Mouse (Mus musculus) heart, embryonic 13.5 days (tissue): Measurements from ENCODE around the gene D16Ertd472e. TPM values are rescaled to one million over a fixed set of nuclear protein-coding genes. Genes with fewer than 3 reads are reported as not detected.
A peak's percentile ranks its signal among the peaks of the same experiment; 100 is the strongest.

Experiments used
- ATAC-seq: fragments of 200-750 bp; cut with Nextera tagmentation; 2 replicates; pipeline ENCODE4 v1.8.0; 2017; ENCODE audit warnings: moderate TSS enrichment; ENCODE audit not compliant: insufficient number of reproducible peaks, low FRiP score, low TSS enrichment; ENCODE audit errors: extremely low read depth
- H3K27ac ChIP-seq: fragments of 300-500 bp; sonication (generic); replicated peaks from 2 replicates; pipeline ENCODE4 v1.5.1; 2015; ENCODE audit warnings: moderate library complexity, mild to moderate bottlenecking, inconsistent platforms
- H3K27me3 ChIP-seq: fragments of 300-500 bp; sonication (generic); replicated peaks from 2 replicates; pipeline ENCODE4 v1.6.1; 2015; ENCODE audit warnings: mild to moderate bottlenecking, inconsistent platforms
- H3K36me3 ChIP-seq: fragments of 300-500 bp; sonication (generic); 2 replicates; pipeline ENCODE4 v1.6.1; 2015; ENCODE audit warnings: mild to moderate bottlenecking, inconsistent platforms
- H3K4me1 ChIP-seq: fragments of 300-500 bp; sonication (generic); 2 replicates; pipeline ENCODE4 v1.6.1; 2015; ENCODE audit warnings: inconsistent platforms
- H3K4me2 ChIP-seq: fragments of 300-500 bp; sonication (generic); 2 replicates; pipeline ENCODE4 v1.6.1; 2015; ENCODE audit warnings: inconsistent platforms, mild to moderate bottlenecking, moderate library complexity
- H3K4me3 ChIP-seq: fragments of 300-500 bp; sonication (generic); 2 replicates; pipeline ENCODE4 v1.5.1; 2015; ENCODE audit warnings: moderate library complexity, mild to moderate bottlenecking, inconsistent platforms
- H3K9ac ChIP-seq: fragments of 300-500 bp; sonication (generic); 2 replicates; pipeline ENCODE4 v1.6.1; 2015; ENCODE audit warnings: inconsistent platforms, mild to moderate bottlenecking, moderate library complexity
- H3K9me3 ChIP-seq: fragments of 300-500 bp; sonication (generic); 2 replicates; pipeline ENCODE4 v1.6.1; 2016; ENCODE audit warnings: inconsistent platforms
- WGBS: fragments of 180-500 bp; shearing (Covaris S2); methylation state at CpG from one replicate; pipeline ENCODE4 v1.1.7; 2015; ENCODE audit warnings: mixed read lengths; 5-methylcytosine and 5-hydroxymethylcytosine counted together
- polyA plus RNA-seq: library from polyadenylated mRNA; unstranded; fragments of >200 nt; fragmentation: Nextera tagmentation; extraction: Ambion mirVana; gene quantifications from 2 replicates; pipeline ENCODE4 v1.2.1, GENCODE M21; 2015

D16Ertd472e gene
- 7.3 and 7.5 TPM in 2 replicates for polyA plus RNA-seq

DNA sequence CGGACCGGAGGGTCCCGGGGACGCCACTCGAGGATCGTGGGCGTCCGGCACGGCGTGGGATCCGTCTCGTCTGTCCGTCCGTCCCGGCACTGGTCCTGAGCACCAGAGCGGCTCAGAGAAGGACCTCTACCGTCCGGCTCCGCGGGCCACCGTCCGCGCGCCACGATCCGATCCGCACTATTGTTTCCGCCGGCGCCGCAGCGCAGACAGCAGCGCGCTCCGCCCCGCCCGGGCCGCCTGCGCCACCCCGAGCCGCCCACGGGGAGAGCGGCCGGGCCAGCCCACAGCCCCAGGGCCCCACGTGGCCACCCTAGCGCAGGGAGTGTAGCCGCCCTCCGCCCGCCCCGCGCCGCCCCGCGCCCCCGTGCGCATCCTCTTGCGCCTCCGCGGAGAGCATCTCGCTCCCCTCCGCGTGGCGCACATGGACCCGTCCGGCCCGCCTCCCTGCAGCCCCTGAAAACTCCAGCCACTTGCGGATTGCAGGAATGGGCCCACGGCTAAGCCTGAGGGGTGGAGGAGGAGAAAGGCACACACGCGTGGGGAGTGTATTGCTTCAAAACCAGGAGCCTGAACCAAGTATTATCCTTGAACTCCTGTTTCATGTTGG, at the start of gene D16Ertd472e:
D16Ertd472e (minus strand) TSS at position 231 of the 607 bp plus-strand sequence.
- Histone ChIP-seq H3K27me3 (no peaks in the 10 kb centered on the region), H3K27ac (peak within 1 kb of the TSS; percentile 83), H3K4me2 (peak within 1 kb of the TSS; percentile 80), H3K36me3 (no peaks in the 10 kb centered on the region; the same call in 1 of the 2 replicates), H3K4me3 (peak within 1 kb of the TSS; percentile 68), H3K9ac (peak within 1 kb of the TSS; percentile 86), H3K4me1 (peaks cover 14% of the 10 kb centered on the region), H3K9me3 (no peaks in the 10 kb centered on the region)
- ATAC-seq = peak; percentile 93
- under 1% methylated on average over 69 of the region's 70 CpGs for WGBS

DNA sequence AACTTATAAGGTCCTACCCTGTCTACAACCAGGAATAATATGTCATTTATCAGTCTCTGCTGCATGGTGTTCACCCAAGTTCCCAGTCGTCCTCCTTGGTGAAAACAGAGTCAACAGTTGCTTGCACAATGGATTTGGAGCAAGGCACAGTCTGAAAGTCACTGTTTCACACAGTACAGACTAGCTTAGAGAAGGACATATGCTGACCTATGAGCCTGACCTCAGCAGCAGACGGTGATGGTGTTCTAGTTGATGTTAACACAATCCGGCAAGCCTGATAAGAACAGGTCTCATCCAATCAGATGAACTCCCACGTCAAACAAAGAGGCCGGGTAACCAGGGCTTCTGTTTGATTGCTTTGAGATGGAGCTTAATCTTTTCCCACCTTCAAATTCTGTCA, 46.2 kb upstream of the D16Ertd472e start:
- no peak overlapping the region for H3K27ac ChIP-seq
- H3K36me3 ChIP-seq = no peaks in the 10 kb centered on the region
- H3K4me2 ChIP-seq = no peak overlapping the region
- 32% methylated on average over 5 of the region's 5 CpGs for WGBS
- no peak overlapping the region for H3K9ac ChIP-seq
- no peak for ATAC-seq
- peaks cover 5% of the 10 kb centered on the region for H3K4me1 ChIP-seq
- no peaks in the 10 kb centered on the region for H3K27me3 ChIP-seq
- H3K4me3 ChIP-seq = no peak overlapping the region
- H3K9me3 ChIP-seq = no peaks in the 10 kb centered on the region

DNA sequence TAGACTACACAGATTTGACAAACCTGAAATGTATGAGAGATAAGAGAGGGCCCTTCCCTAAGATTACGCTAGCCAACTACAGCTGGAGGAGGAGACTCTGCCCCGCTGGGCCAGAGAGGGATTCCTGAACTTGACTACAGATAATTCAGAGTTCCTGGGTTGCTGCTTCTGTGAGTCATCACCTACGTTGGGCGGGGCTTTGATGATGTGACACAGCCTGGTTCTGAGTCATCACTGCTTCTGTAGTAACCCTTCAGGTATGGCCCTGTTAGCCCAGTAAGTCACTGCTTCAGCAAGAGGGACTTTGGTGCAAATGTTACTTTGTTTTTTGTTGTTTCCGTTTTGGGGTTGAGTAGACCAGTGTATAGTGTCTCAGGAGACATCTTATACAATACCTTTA, 42.9 kb upstream of the D16Ertd472e start:
- ATAC-seq = no peak
- Histone ChIP-seq H3K27me3 (no peaks in the 10 kb centered on the region), H3K27ac (no peak overlapping the region), H3K9me3 (no peaks in the 10 kb centered on the region), H3K4me3 (no peak overlapping the region), H3K36me3 (no peaks in the 10 kb centered on the region), H3K4me1 (peaks cover 5% of the 10 kb centered on the region), H3K9ac (no peak overlapping the region), H3K4me2 (no peak overlapping the region)
- 39% methylated on average over 5 of the region's 5 CpGs for WGBS

DNA sequence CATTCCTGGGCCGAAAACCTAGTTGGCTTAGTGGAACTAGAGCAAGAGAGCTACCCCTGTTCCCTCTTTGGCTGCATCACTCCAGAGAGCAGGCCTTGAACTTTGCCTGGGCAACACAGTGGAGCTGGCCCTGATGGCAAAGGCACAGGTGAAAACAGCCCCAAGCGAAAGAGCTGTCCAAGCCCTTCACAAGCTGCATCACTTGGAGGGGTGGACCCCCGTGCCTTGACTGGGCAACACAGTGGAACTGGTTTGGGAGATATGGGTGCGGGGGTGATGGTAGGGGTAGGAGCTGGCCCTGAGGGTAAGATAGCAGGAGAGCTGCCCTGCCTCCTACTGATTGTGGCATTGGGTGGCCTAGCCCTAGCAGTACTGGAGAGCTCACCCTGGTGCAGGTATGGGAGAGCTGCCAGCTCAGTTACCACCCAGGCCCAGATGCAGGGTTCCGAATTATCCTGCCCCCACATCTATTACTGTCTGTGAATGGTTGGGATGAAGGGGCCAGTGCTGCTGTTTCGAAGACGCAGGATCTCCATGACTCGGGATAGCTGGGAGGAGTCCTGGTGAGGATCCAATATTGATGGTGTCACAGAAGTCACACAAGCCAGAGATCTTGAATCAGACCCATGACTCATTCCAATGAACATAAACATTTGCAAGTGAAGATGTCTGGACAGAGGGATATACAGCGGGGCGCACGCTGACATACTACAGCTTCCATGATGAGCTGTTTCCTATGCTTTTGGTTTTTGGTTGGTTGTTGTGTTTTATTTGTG, 41.4 kb upstream of the D16Ertd472e start:
- WGBS = 88% methylated on average over 11 of the region's 11 CpGs
- Histone ChIP-seq H3K9me3 (no peaks in the 10 kb centered on the region), H3K4me3 (no peak overlapping the region), H3K4me2 (no peak overlapping the region), H3K27me3 (no peaks in the 10 kb centered on the region), H3K9ac (no peak overlapping the region), H3K4me1 (peaks cover 5% of the 10 kb centered on the region), H3K36me3 (no peaks in the 10 kb centered on the region), H3K27ac (no peak overlapping the region)
- ATAC-seq = no peak

DNA sequence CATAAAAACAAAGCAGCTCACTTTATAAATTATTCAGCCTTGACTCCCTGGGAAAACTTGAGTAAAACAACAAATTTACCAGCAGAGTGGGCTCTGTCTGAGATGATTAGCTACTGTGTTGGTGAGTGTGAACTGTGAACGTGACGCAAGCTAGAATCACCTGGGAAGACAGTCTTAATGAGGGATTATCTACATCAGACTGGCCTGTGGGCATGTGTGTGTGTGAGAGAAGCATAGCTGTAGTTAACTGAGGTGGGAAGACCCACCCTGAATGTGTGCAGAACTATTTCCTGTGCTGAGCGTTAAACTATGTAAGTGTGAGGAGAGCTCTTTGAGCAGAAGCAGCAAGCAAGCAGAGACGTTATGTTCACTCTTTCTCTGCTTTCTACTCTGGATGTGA, 29.7 kb upstream of the D16Ertd472e start:
- 47% methylated on average over 4 of the region's 4 CpGs for WGBS
- no peak for ATAC-seq
- no peaks in the 10 kb centered on the region for H3K4me1 ChIP-seq
- no peak overlapping the region for H3K9ac ChIP-seq
- no peak overlapping the region for H3K27ac ChIP-seq
- no peak overlapping the region for H3K4me2 ChIP-seq
- no peaks in the 10 kb centered on the region for H3K36me3 ChIP-seq
- H3K9me3 ChIP-seq = peaks cover 9% of the 10 kb centered on the region; the same call in 1 of the 2 replicates
- no peak overlapping the region for H3K4me3 ChIP-seq
- no peaks in the 10 kb centered on the region for H3K27me3 ChIP-seq

DNA sequence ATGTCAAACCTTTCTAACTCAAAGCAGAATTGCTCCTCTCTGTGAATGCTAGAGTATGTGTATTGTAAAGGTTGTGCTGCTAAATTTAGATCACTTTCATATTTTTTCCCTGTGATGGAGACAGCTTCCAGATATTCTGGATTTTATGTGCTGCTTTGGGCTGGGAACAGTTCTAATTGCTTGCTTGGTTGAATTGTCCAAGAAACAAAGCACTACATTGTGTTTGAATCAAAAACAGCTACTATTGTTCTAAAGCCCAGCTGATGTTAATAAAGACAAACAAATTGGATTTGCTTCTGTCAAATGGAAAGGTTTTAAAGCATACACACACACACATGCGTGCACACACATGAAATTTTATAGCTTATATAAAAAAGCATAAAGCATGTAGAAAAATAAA, 22.4 kb upstream of the D16Ertd472e start:
- H3K36me3 ChIP-seq = no peaks in the 10 kb centered on the region
- no peak for ATAC-seq
- H3K27me3 ChIP-seq = no peaks in the 10 kb centered on the region
- 85% methylated on average over 1 of the region's 1 CpGs for WGBS
- H3K4me3 ChIP-seq = no peak overlapping the region
- no peak overlapping the region for H3K9ac ChIP-seq
- no peaks in the 10 kb centered on the region for H3K4me1 ChIP-seq
- no peak overlapping the region for H3K4me2 ChIP-seq
- H3K9me3 ChIP-seq = peaks cover 9% of the 10 kb centered on the region; the same call in 1 of the 2 replicates
- H3K27ac ChIP-seq = no peak overlapping the region

DNA sequence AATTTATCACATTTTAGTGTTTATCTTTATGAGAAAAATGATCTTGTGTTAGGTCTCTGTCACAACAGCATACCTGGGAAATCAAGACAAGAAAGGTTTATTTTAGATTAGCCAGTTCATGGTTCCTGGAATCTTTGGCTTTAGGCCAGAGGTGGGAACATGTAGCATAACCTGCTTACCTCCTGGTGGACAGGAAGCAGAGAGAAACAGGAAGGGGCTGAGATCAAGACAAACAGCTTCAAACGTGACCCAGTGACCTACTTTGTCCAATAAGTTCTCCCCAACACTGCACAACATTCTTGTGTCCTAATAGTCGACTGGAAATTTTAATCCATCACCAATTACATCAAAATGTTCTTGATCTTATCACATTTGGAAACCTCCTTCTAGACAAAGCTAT, 19.9 kb upstream of the D16Ertd472e start:
- ATAC-seq = no peak
- Histone ChIP-seq H3K9ac (no peak overlapping the region), H3K4me2 (no peak overlapping the region), H3K27ac (no peak overlapping the region), H3K4me1 (no peaks in the 10 kb centered on the region), H3K9me3 (no peaks in the 10 kb centered on the region), H3K36me3 (no peaks in the 10 kb centered on the region), H3K4me3 (no peak overlapping the region), H3K27me3 (no peaks in the 10 kb centered on the region)
- 46% methylated on average over 2 of the region's 2 CpGs for WGBS

DNA sequence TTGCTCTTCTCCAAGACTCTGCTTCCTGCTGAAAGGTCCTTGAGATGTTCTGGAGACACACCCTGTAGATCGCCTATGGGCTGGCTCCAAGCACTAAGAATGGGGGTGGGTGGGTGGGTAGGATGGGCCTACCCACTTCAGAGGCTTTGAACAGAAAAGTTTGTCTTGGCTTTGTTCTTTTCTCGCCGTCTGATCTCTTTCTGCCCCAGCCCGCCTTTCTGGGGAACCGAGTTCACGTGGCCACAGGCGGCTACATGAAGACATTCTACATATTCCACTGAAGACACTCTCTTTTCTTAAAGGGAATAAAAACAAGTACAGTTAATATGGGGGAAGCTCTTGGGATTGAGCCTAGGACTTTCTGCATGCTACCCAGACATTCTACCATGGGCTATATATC, 19.3 kb upstream of the D16Ertd472e start:
- no peak for ATAC-seq
- no peaks in the 10 kb centered on the region for H3K27me3 ChIP-seq
- no peaks in the 10 kb centered on the region for H3K36me3 ChIP-seq
- no peaks in the 10 kb centered on the region for H3K4me1 ChIP-seq
- no peak overlapping the region for H3K4me2 ChIP-seq
- WGBS = 85% methylated on average over 7 of the region's 7 CpGs
- H3K27ac ChIP-seq = no peak overlapping the region
- no peaks in the 10 kb centered on the region for H3K9me3 ChIP-seq
- no peak overlapping the region for H3K9ac ChIP-seq
- no peak overlapping the region for H3K4me3 ChIP-seq

DNA sequence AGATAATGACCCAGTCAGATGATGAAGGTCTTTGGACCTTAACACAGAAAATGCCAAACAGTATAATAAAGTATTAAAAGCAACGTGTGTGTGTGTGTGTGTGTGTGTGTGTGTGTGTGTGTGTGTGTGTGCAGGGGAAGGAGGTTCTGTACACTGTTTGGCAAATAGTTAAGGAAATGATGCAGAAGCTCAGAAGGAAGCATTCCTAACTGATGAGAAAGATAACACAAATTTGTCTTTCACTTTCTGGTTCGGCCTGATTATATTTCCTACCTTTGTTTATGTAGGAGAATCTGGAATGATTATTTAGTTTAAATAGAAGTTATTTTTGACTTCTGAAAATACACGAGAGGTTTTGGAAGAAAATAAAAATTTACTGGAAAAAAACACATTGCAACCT, 17.6 kb upstream of the D16Ertd472e start:
- no peak for ATAC-seq
- Histone ChIP-seq H3K27ac (no peak overlapping the region), H3K27me3 (no peaks in the 10 kb centered on the region), H3K4me1 (no peaks in the 10 kb centered on the region), H3K36me3 (no peaks in the 10 kb centered on the region), H3K9me3 (no peaks in the 10 kb centered on the region), H3K4me3 (no peak overlapping the region), H3K4me2 (no peak overlapping the region), H3K9ac (no peak overlapping the region)
- WGBS = 53% methylated on average over 3 of the region's 3 CpGs

DNA sequence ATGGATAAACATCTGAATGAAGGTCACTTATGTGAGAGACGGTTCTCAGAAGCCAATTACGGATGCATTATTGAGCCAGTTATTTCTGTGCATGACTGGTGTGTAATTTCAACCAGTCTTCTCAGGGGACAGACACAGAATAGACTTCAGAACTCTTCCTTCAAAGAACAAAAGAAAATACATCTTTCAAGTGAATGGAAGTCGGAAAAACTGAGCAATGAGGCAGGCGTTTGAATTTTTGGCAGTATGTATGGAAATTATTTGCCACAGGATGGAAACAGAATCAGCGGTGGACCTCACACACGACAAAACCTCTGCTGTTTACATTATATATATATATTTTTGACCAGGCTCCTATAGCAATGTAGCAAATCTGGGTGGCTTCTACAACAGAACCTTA, 14.6 kb upstream of the D16Ertd472e start:
- WGBS = 71% methylated on average over 6 of the region's 6 CpGs
- Histone ChIP-seq H3K36me3 (no peaks in the 10 kb centered on the region), H3K9ac (no peak overlapping the region), H3K27ac (no peak overlapping the region), H3K9me3 (no peaks in the 10 kb centered on the region), H3K27me3 (no peaks in the 10 kb centered on the region), H3K4me3 (no peak overlapping the region), H3K4me1 (0 out of 2 replicates have a peak, but pooled peaks cover 3% of the 10 kb centered on the region), H3K4me2 (no peak overlapping the region)
- no peak for ATAC-seq

DNA sequence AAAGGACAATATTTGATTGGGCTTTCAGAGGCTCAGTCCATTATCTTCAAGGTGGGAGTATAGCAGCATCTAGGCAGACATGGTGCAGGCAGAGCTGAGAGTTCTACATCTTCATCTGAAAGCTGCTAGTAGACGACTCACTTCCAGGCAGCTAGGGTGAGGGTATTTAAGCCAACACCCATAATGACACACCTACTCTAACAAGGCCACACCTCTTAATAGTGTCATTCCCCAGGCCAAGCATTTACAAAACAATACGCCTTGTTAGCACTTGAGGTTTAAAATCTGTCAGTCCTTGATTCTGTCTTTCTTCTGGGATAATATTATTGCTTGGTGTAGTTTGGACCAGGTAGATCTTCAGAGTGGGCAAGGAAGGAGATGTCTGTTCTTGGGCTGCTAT, 12.3 kb upstream of the D16Ertd472e start:
- no peak overlapping the region for H3K4me3 ChIP-seq
- 69% methylated on average over 2 of the region's 2 CpGs for WGBS
- H3K9ac ChIP-seq = no peak overlapping the region
- H3K4me2 ChIP-seq = no peak overlapping the region
- no peaks in the 10 kb centered on the region for H3K27me3 ChIP-seq
- H3K27ac ChIP-seq = no peak overlapping the region
- H3K36me3 ChIP-seq = no peaks in the 10 kb centered on the region
- H3K9me3 ChIP-seq = no peaks in the 10 kb centered on the region
- H3K4me1 ChIP-seq = peaks cover 13% of the 10 kb centered on the region
- ATAC-seq = no peak

DNA sequence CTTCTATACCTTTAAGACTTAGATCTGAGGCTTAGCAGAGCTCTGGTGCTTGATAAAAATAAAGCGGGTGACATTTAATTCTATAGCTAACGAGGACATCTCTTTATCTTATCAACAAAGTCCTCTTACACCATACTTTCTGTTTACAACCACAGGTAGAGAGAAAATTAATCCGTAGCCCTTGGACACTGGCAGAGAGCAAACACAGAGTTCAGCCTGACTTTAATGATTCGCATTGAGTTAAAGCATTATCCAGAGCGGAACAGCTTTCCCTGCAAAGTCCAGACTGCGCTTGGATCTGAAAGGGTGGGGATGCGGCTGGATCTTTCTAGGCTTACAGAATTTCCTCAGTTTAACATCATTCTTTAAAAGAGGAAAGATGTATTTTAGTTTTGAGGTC, 10.1 kb upstream of the D16Ertd472e start:
- H3K27ac ChIP-seq = no peak overlapping the region
- 66% methylated on average over 7 of the region's 7 CpGs for WGBS
- H3K4me3 ChIP-seq = no peak overlapping the region
- no peaks in the 10 kb centered on the region for H3K36me3 ChIP-seq
- ATAC-seq = no peak
- H3K9me3 ChIP-seq = no peaks in the 10 kb centered on the region
- no peaks in the 10 kb centered on the region for H3K27me3 ChIP-seq
- peaks cover 22% of the 10 kb centered on the region for H3K4me1 ChIP-seq
- H3K4me2 ChIP-seq = no peak overlapping the region
- no peak overlapping the region for H3K9ac ChIP-seq
